Mouse (Mus musculus) heart, embryonic 11.5 days (tissue): Measurements from ENCODE around the gene Hip1. TPM values are rescaled to one million over a fixed set of nuclear protein-coding genes. Genes with fewer than 3 reads are reported as not detected.
"Not testable (repeated sequence)": the region's sequence is repeated elsewhere in the genome, so short reads cannot be mapped to it uniquely, and the experiment has no call there.

Experiments used
- ATAC-seq: fragments of 200-750 bp; cut with Nextera tagmentation; replicated peaks from 2 replicates; pipeline ENCODE4 v1.8.0; 2017; ENCODE audit warnings: moderate library complexity; ENCODE audit not compliant: insufficient number of reproducible peaks, low FRiP score, low TSS enrichment
- H3K27ac ChIP-seq: fragments of 300-500 bp; sonication (generic); 2 replicates; pipeline ENCODE4 v1.5.1; 2014; ENCODE audit warnings: mild to moderate bottlenecking, low read depth, low read length
- H3K27me3 ChIP-seq: fragments of 300-500 bp; sonication (generic); 2 replicates; pipeline ENCODE4 v1.6.1; 2014; ENCODE audit warnings: mild to moderate bottlenecking, low read length, mixed read lengths; ENCODE audit not compliant: control insufficient read depth, insufficient read depth
- H3K36me3 ChIP-seq: fragments of 300-500 bp; sonication (generic); 2 replicates; pipeline ENCODE4 v1.6.1; 2014; ENCODE audit warnings: mild to moderate bottlenecking, low read length, moderate library complexity, mixed read lengths; ENCODE audit not compliant: control insufficient read depth, insufficient read depth
- H3K4me1 ChIP-seq: fragments of 300-500 bp; sonication (generic); 2 replicates; pipeline ENCODE4 v1.6.1; 2014; ENCODE audit warnings: low read length; ENCODE audit not compliant: control insufficient read depth, insufficient read depth
- H3K4me2 ChIP-seq: fragments of 300-500 bp; sonication (generic); 2 replicates; pipeline ENCODE4 v1.6.1; 2014; ENCODE audit warnings: mild to moderate bottlenecking, moderate library complexity
- H3K4me3 ChIP-seq: fragments of 300-500 bp; sonication (generic); 2 replicates; pipeline ENCODE4 v1.5.1; 2014; ENCODE audit warnings: low read depth, low read length
- H3K9ac ChIP-seq: fragments of 300-500 bp; sonication (generic); 2 replicates; pipeline ENCODE4 v1.6.1; 2014; ENCODE audit warnings: mild to moderate bottlenecking, low read depth, low read length, moderate library complexity
- H3K9me3 ChIP-seq: fragments of 300-500 bp; sonication (generic); replicated peaks from 2 replicates; pipeline ENCODE4 v1.6.1; 2016; ENCODE audit warnings: low read length; ENCODE audit not compliant: control insufficient read depth
- WGBS: fragments of 180-500 bp; shearing (Covaris S2); extraction: QIAGEN DNeasy Blood & Tissue Kit; methylation state at CpG from one replicate; pipeline ENCODE4 v1.1.7; 2014; ENCODE audit not compliant: insufficient replicate concordance; 5-methylcytosine and 5-hydroxymethylcytosine counted together
- polyA plus RNA-seq: library from polyadenylated mRNA; unstranded; fragments of >200 nt; fragmentation: Nextera tagmentation; extraction: Ambion mirVana; gene quantifications from 2 replicates; pipeline ENCODE4 v1.2.1, GENCODE M21; 2014

Hip1 gene
- polyA plus RNA-seq, 1 experiment from 2014 or later = 37.6 TPM

GRCm38 (mm10) chr5:135369787-135370654 is 174.9 kb downstream of the Hip1 start, which contains the start of gene Nsun5:
TSS of gene Nsun5 (plus strand) at chr5:135369953.
- Histone ChIP-seq H3K4me1 (peaks cover 5% of the 10 kb centered on the region), H3K9me3 (no peaks in the 10 kb centered on the region; the same call in 1 of the 2 replicates), H3K36me3 (peaks cover 26% of the 10 kb centered on the region), H3K9ac (peak within 1 kb of the TSS; percentile 83), H3K27me3 (peaks cover 3% of the 10 kb centered on the region; the same call in 1 of the 2 replicates), H3K4me3 (peak within 1 kb of the TSS; percentile 85), H3K4me2 (peak within 1 kb of the TSS; percentile 97), H3K27ac (peak within 1 kb of the TSS; percentile 47)
- peak; percentile 64; the same call in 1 of the 2 replicates for ATAC-seq
- WGBS = under 1% methylated on average over 64 of the region's 64 CpGs

- not testable (repeated sequence) for ATAC-seq, H3K9me3 ChIP-seq, H3K4me1 ChIP-seq, H3K27me3 ChIP-seq
- WGBS = 54% methylated on average over 9 of the region's 9 CpGs
- H3K4me2 ChIP-seq = peak overlapping the region; percentile 97
- H3K36me3 ChIP-seq = peaks cover 20% of the 10 kb centered on the region
- H3K27ac ChIP-seq = peak overlapping the region; percentile 47
- peak overlapping the region; percentile 85 for H3K4me3 ChIP-seq
- H3K9ac ChIP-seq = peak overlapping the region; percentile 83; the same call in 1 of the 2 replicates
These were observed 175.7 kb downstream of the Hip1 start for GRCm38 (mm10) chr5:135369196-135369595.

- Histone ChIP-seq H3K27me3 (peaks cover 4% of the 10 kb centered on the region; the same call in 1 of the 2 replicates), H3K27ac (no peak overlapping the region), H3K36me3 (peaks cover 13% of the 10 kb centered on the region), H3K4me2 (no peak overlapping the region), H3K4me1 (peaks cover 5% of the 10 kb centered on the region), H3K9ac (no peak overlapping the region), H3K9me3 (no peaks in the 10 kb centered on the region; the same call in 1 of the 2 replicates), H3K4me3 (no peak overlapping the region)
- no peak for ATAC-seq
- WGBS = 76% methylated on average over 6 of the region's 6 CpGs
These were observed 176.6 kb downstream of the Hip1 start for GRCm38 (mm10) chr5:135368312-135368711.

GRCm38 (mm10) chr5:135367841-135368240 is 177.1 kb downstream of the Hip1 start:
- Histone ChIP-seq H3K27ac (no peak overlapping the region), H3K9me3 (no peaks in the 10 kb centered on the region), H3K4me1 (peaks cover 5% of the 10 kb centered on the region), H3K4me3 (no peak overlapping the region), H3K9ac (no peak overlapping the region), H3K36me3 (peaks cover 9% of the 10 kb centered on the region; the same call in 1 of the 2 replicates), H3K27me3 (peaks cover 4% of the 10 kb centered on the region; the same call in 1 of the 2 replicates), H3K4me2 (no peak overlapping the region)
- 52% methylated on average over 6 of the region's 6 CpGs for WGBS
- ATAC-seq = no peak

- 28% methylated on average over 12 of the region's 12 CpGs for WGBS
These were observed 181.4 kb downstream of the Hip1 start for GRCm38 (mm10) chr5:135363540-135363939.

GRCm38 (mm10) chr5:135362572-135362971 is 182.3 kb downstream of the Hip1 start:
- ATAC-seq = no peak
- no peaks in the 10 kb centered on the region for H3K4me1 ChIP-seq
- WGBS = 78% methylated on average over 3 of the region's 3 CpGs
- 0 out of 2 replicates have a peak, but pooled peaks cover 2% of the 10 kb centered on the region for H3K9me3 ChIP-seq
- no peak overlapping the region for H3K9ac ChIP-seq
- H3K27me3 ChIP-seq = peaks cover 4% of the 10 kb centered on the region; the same call in 1 of the 2 replicates
- H3K36me3 ChIP-seq = no peaks in the 10 kb centered on the region
- H3K27ac ChIP-seq = no peak overlapping the region
- no peak overlapping the region for H3K4me2 ChIP-seq
- no peak overlapping the region for H3K4me3 ChIP-seq

More at GRCm38 (mm10) chr5:135363540-135363939, 181.4 kb downstream of the Hip1 start:
- Histone ChIP-seq H3K4me2 (no peak overlapping the region), H3K36me3 (no peaks in the 10 kb centered on the region), H3K9ac (no peak overlapping the region), H3K4me3 (no peak overlapping the region), H3K27ac (no peak overlapping the region), H3K9me3 (no peaks in the 10 kb centered on the region), H3K4me1 (no peaks in the 10 kb centered on the region), H3K27me3 (peaks cover 4% of the 10 kb centered on the region; the same call in 1 of the 2 replicates)
- no peak for ATAC-seq

- Histone ChIP-seq H3K9me3 (0 out of 2 replicates have a peak, but pooled peaks cover 4% of the 10 kb centered on the region), H3K27me3 (no peaks in the 10 kb centered on the region), H3K27ac (no peak overlapping the region), H3K4me3 (no peak overlapping the region), H3K4me2 (no peak overlapping the region), H3K4me1 (no peaks in the 10 kb centered on the region), H3K9ac (no peak overlapping the region), H3K36me3 (no peaks in the 10 kb centered on the region)
- 75% methylated on average over 2 of the region's 2 CpGs for WGBS
- ATAC-seq = no peak
These were observed 185.1 kb downstream of the Hip1 start for GRCm38 (mm10) chr5:135359772-135360171.

- H3K9me3 ChIP-seq = 0 out of 2 replicates have a peak, but pooled peaks cover 4% of the 10 kb centered on the region
- H3K4me1 ChIP-seq = no peaks in the 10 kb centered on the region
- WGBS = 76% methylated on average over 2 of the region's 2 CpGs
- no peak overlapping the region for H3K27ac ChIP-seq
- no peak overlapping the region for H3K4me2 ChIP-seq
- H3K27me3 ChIP-seq = peaks cover 15% of the 10 kb centered on the region
- H3K4me3 ChIP-seq = no peak overlapping the region
- H3K36me3 ChIP-seq = no peaks in the 10 kb centered on the region
- no peak overlapping the region for H3K9ac ChIP-seq
- ATAC-seq = no peak
These were observed 187.4 kb downstream of the Hip1 start for GRCm38 (mm10) chr5:135357556-135357955.
